Mouse (Mus musculus): ENCODE data around the gene Trim52. TPM values are rescaled to one million over a fixed set of nuclear protein-coding genes. Genes with fewer than 3 reads are reported as not detected.
"Not testable (repeated sequence)": the region's sequence is repeated elsewhere in the genome, so short reads cannot be mapped to it uniquely, and the experiment has no call there.

The Trim52 gene
- polyA plus RNA-seq, 2 experiments = not detected

GRCm38 (mm10) chr14:106154879-106155576 lies 49.0 kb downstream of the Trim52 start:
- ATAC-seq (ENCODE audit: insufficient read depth) (no peak), DNase-seq (ENCODE audit: low read depth in 3 of 3, low spot score in 3 of 3) (no peak)

GRCm38 (mm10) chr14:106156533-106156932 lies 50.5 kb downstream of the Trim52 start:
- WGBS (ENCODE audit: insufficient replicate concordance) = 56% methylated on average over 1 of the region's 1 CpGs
- TF ChIP-seq CTCF (IDR thresholded peaks at IDR 0.05; ENCODE audit: low read depth) = no peak
- TF ChIP-seq EP300 (IDR thresholded peaks at IDR 0.05; ENCODE audit: low read depth) = no peak
- Histone ChIP-seq H3K27me3 (ENCODE audit: control insufficient read depth, insufficient read depth, low read length) (no peaks in the 10 kb centered on the region), H3K4me3 (ENCODE audit: insufficient read depth in 1 of 2, low read depth in 2 of 2, low read length in 2 of 2) (no peak overlapping the region), H3K4me1 (replicated peaks; ENCODE audit: control insufficient read depth in 2 of 2, insufficient read depth in 2 of 2, low read length in 1 of 2) (no peaks in the 10 kb centered on the region), H3K4me2 (ENCODE audit: low read depth) (no peak overlapping the region), H3K9me3 (ENCODE audit: control insufficient read depth, low read length) (no peaks in the 10 kb centered on the region), H3K36me3 (replicated peaks; ENCODE audit: control insufficient read depth, insufficient read depth, low read depth) (no peaks in the 10 kb centered on the region), H3K27ac (no peak overlapping the region), H3K9ac (replicated peaks) (no peak overlapping the region)
- no peak for DNase-seq (ENCODE audit: low read depth in 3 of 3, low spot score in 3 of 3)
- no peak for ATAC-seq (ENCODE audit: insufficient read depth)

More at GRCm38 (mm10) chr14:106154879-106155576, 49.0 kb downstream of the Trim52 start:
- H3K4me1 ChIP-seq (replicated peaks; ENCODE audit: control insufficient read depth in 2 of 2, insufficient read depth in 2 of 2, low read length in 1 of 2) = no peaks in the 10 kb centered on the region
- no peak for TF ChIP-seq CTCF (IDR thresholded peaks at IDR 0.05; ENCODE audit: low read depth)
- TF ChIP-seq EP300 (IDR thresholded peaks at IDR 0.05; ENCODE audit: low read depth) = no peak
- no peaks in the 10 kb centered on the region for H3K27me3 ChIP-seq (ENCODE audit: control insufficient read depth, insufficient read depth, low read length)
- no peak overlapping the region for H3K27ac ChIP-seq
- H3K9me3 ChIP-seq (ENCODE audit: control insufficient read depth, low read length) = no peaks in the 10 kb centered on the region
- H3K4me3 ChIP-seq (ENCODE audit: insufficient read depth in 1 of 2, low read depth in 2 of 2, low read length in 2 of 2) = no peak overlapping the region
- 49% methylated on average over 7 of the region's 7 CpGs for WGBS (ENCODE audit: insufficient replicate concordance)
- H3K9ac ChIP-seq (replicated peaks) = no peak overlapping the region
- no peaks in the 10 kb centered on the region for H3K36me3 ChIP-seq (replicated peaks; ENCODE audit: control insufficient read depth, insufficient read depth, low read depth)
- H3K4me2 ChIP-seq (ENCODE audit: low read depth) = no peak overlapping the region

- Histone ChIP-seq H3K9me3 (ENCODE audit: control insufficient read depth, low read length) (no peaks in the 10 kb centered on the region), H3K9ac (replicated peaks) (no peak overlapping the region), H3K27me3 (ENCODE audit: control insufficient read depth, insufficient read depth, low read length) (no peaks in the 10 kb centered on the region), H3K36me3 (replicated peaks; ENCODE audit: control insufficient read depth, insufficient read depth, low read depth) (no peaks in the 10 kb centered on the region), H3K4me1 (replicated peaks; ENCODE audit: control insufficient read depth in 2 of 2, insufficient read depth in 2 of 2, low read length in 1 of 2) (no peaks in the 10 kb centered on the region), H3K4me2 (ENCODE audit: low read depth) (no peak overlapping the region), H3K4me3 (ENCODE audit: insufficient read depth in 1 of 2, low read depth in 2 of 2, low read length in 2 of 2) (no peak overlapping the region), H3K27ac (no peak overlapping the region)
- DNase-seq (ENCODE audit: low read depth in 3 of 3, low spot score in 3 of 3) (no peak), ATAC-seq (ENCODE audit: insufficient read depth) (no peak)
- TF ChIP-seq CTCF (IDR thresholded peaks at IDR 0.05; ENCODE audit: low read depth) = no peak
- no peak for TF ChIP-seq EP300 (IDR thresholded peaks at IDR 0.05; ENCODE audit: low read depth)
- WGBS (ENCODE audit: insufficient replicate concordance) = 67% methylated on average over 3 of the region's 3 CpGs
These were observed 56.3 kb downstream of the Trim52 start for GRCm38 (mm10) chr14:106162331-106162730.

- DNase-seq (ENCODE audit: low read depth in 3 of 3, low spot score in 3 of 3) (no peak), ATAC-seq (ENCODE audit: insufficient read depth) (no peak)
- Histone ChIP-seq H3K27ac (no peak overlapping the region), H3K4me2 (ENCODE audit: low read depth) (no peak overlapping the region), H3K36me3 (replicated peaks; ENCODE audit: control insufficient read depth, insufficient read depth, low read depth) (no peaks in the 10 kb centered on the region), H3K27me3 (ENCODE audit: control insufficient read depth, insufficient read depth, low read length) (no peaks in the 10 kb centered on the region), H3K4me3 (ENCODE audit: insufficient read depth in 1 of 2, low read depth in 2 of 2, low read length in 2 of 2) (no peak overlapping the region), H3K4me1 (replicated peaks; ENCODE audit: control insufficient read depth in 2 of 2, insufficient read depth in 2 of 2, low read length in 1 of 2) (no peaks in the 10 kb centered on the region), H3K9ac (replicated peaks) (no peak overlapping the region), H3K9me3 (ENCODE audit: control insufficient read depth, low read length) (no peaks in the 10 kb centered on the region)
- no peak for TF ChIP-seq CTCF (IDR thresholded peaks at IDR 0.05; ENCODE audit: low read depth)
These were observed 57.2 kb downstream of the Trim52 start for GRCm38 (mm10) chr14:106163196-106163595.

- H3K27ac ChIP-seq; ATAC-seq (ENCODE audit: insufficient read depth): not testable (repeated sequence)
These were observed 57.9 kb downstream of the Trim52 start for GRCm38 (mm10) chr14:106163933-106164332.

More at GRCm38 (mm10) chr14:106163933-106164332, 57.9 kb downstream of the Trim52 start:
- not testable (repeated sequence) for H3K4me2 ChIP-seq (ENCODE audit: low read depth); H3K4me3 ChIP-seq (ENCODE audit: insufficient read depth in 1 of 2, low read depth in 2 of 2, low read length in 2 of 2); DNase-seq (ENCODE audit: low read depth in 3 of 3, low spot score in 3 of 3); H3K4me1 ChIP-seq (replicated peaks; ENCODE audit: control insufficient read depth in 2 of 2, insufficient read depth in 2 of 2, low read length in 1 of 2); H3K27me3 ChIP-seq (ENCODE audit: control insufficient read depth, insufficient read depth, low read length); H3K36me3 ChIP-seq (replicated peaks; ENCODE audit: control insufficient read depth, insufficient read depth, low read depth); H3K9ac ChIP-seq (replicated peaks); H3K9me3 ChIP-seq (ENCODE audit: control insufficient read depth, low read length)
